Mouse (Mus musculus): Measurements from ENCODE around the gene Fam174b. TPM values are rescaled to one million over a fixed set of nuclear protein-coding genes. Genes with fewer than 3 reads are reported as not detected.

Gene Fam174b
- polyA plus RNA-seq, 1 experiment = 17.6 TPM

DNA sequence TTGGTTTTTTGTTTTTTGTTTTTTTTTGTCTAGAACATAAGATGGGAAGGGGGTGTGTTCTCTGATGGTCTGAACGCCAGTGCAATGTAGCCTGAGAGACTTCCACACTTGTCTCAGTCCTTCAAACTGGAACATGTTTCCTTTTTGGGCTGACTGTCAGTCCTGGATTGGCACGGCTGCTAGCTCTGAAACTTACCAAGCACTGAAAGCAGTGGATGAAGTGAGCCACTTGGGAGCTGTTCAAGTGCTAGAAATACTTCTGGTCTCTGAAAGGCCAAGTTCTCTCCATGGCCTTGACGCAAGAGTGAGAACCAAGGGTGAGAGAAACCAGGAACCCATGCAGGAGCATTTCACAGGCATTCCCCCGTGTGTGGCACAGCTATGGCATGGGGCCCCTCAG is 29.1 kb downstream of the Fam174b start:
- Histone ChIP-seq H3K27me3 (ENCODE audit: control insufficient read depth, insufficient read depth, low read length) (no peaks in the 10 kb centered on the region), H3K36me3 (ENCODE audit: control insufficient read depth, insufficient read depth, low read length) (no peaks in the 10 kb centered on the region), H3K4me3 (ENCODE audit: low read depth, low read length) (no peak overlapping the region), H3K27ac (ENCODE audit: insufficient read depth, low read depth, low read length) (no peak overlapping the region), H3K4me1 (ENCODE audit: control insufficient read depth, insufficient read depth, insufficient read length, low read length) (no peaks in the 10 kb centered on the region)
- TF ChIP-seq POLR2A (IDR thresholded peaks at IDR 0.05; ENCODE audit: low read depth, low read length) = no peak
- no peak for TF ChIP-seq CTCF (IDR thresholded peaks at IDR 0.05; ENCODE audit: extremely low read depth, insufficient read length, insufficient replicate concordance, low read depth, low read length)
- WGBS = 90% methylated on average over 4 of the region's 4 CpGs

DNA sequence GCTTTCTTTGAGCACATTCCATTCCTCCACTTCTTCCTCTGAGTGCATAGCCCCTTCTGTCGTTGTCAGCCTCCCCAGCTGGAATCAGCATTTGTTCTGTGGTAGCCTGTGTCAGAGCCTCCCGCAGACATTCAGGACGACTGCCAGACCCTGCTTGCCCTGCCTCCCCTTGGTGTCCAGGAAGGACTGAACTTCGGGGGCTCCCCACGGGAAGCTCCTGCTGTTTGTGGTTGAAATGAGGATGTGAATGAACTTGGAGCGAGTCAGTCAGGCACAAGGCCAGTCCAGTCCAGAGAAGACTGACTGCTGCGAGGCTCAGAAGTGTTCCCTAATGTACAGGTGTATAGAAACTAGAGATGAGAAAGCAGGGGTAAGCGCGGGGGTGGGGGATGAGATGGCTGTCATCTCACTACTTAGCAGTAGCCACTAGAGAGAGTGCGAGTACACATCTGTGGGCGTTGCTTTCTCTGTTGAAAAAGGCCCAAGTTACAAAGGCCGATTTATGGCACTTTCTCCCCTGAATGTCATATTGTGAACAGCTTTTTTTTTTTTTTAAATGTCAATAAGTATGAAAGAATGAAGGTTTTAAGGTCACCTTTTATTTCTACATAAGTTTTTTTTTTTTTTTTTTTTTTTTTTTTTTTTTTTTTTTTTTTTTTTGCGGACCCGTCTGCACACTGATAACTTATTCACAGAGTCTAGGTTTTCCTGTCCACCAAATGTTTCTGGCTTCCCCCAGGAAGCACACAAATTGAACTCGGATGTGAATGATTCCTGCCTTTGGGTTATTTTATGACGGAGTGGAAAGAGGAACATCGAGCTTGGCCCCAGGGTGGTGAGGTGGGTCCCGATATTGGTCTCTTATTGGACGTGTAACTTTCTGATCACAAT is 31.5 kb downstream of the Fam174b start:
- H3K36me3 ChIP-seq (ENCODE audit: control insufficient read depth, insufficient read depth, low read length) = no peaks in the 10 kb centered on the region
- no peak overlapping the region for H3K4me3 ChIP-seq (ENCODE audit: low read depth, low read length)
- no peaks in the 10 kb centered on the region for H3K4me1 ChIP-seq (ENCODE audit: control insufficient read depth, insufficient read depth, insufficient read length, low read length)
- no peak for TF ChIP-seq CTCF (IDR thresholded peaks at IDR 0.05; ENCODE audit: extremely low read depth, insufficient read length, insufficient replicate concordance, low read depth, low read length)
- no peak for TF ChIP-seq POLR2A (IDR thresholded peaks at IDR 0.05; ENCODE audit: low read depth, low read length)
- H3K27ac ChIP-seq (ENCODE audit: insufficient read depth, low read depth, low read length) = no peak overlapping the region
- H3K27me3 ChIP-seq (ENCODE audit: control insufficient read depth, insufficient read depth, low read length) = no peaks in the 10 kb centered on the region
- WGBS = 59% methylated on average over 19 of the region's 19 CpGs

- Histone ChIP-seq H3K27ac (ENCODE audit: insufficient read depth, low read depth, low read length) (no peak overlapping the region), H3K36me3 (ENCODE audit: control insufficient read depth, insufficient read depth, low read length) (no peaks in the 10 kb centered on the region), H3K4me3 (ENCODE audit: low read depth, low read length) (no peak overlapping the region), H3K4me1 (ENCODE audit: control insufficient read depth, insufficient read depth, insufficient read length, low read length) (no peaks in the 10 kb centered on the region), H3K27me3 (ENCODE audit: control insufficient read depth, insufficient read depth, low read length) (no peaks in the 10 kb centered on the region)
- TF ChIP-seq POLR2A (IDR thresholded peaks at IDR 0.05; ENCODE audit: low read depth, low read length) (no peak), CTCF (IDR thresholded peaks at IDR 0.05; ENCODE audit: extremely low read depth, insufficient read length, insufficient replicate concordance, low read depth, low read length) (no peak)
- WGBS = 70% methylated on average over 14 of the region's 14 CpGs
Measured at GRCm38 (mm10) chr7:73772275-73772765, 32.2 kb downstream of the Fam174b start.

- Histone ChIP-seq H3K27me3 (ENCODE audit: control insufficient read depth, insufficient read depth, low read length) (no peaks in the 10 kb centered on the region), H3K27ac (ENCODE audit: insufficient read depth, low read depth, low read length) (no peak overlapping the region), H3K4me1 (ENCODE audit: control insufficient read depth, insufficient read depth, insufficient read length, low read length) (no peaks in the 10 kb centered on the region), H3K36me3 (ENCODE audit: control insufficient read depth, insufficient read depth, low read length) (no peaks in the 10 kb centered on the region), H3K4me3 (ENCODE audit: low read depth, low read length) (no peak overlapping the region)
- 82% methylated on average over 9 of the region's 9 CpGs for whole genome bisulfite sequencing
- TF ChIP-seq POLR2A (IDR thresholded peaks at IDR 0.05; ENCODE audit: low read depth, low read length) = no peak
- TF ChIP-seq CTCF (IDR thresholded peaks at IDR 0.05; ENCODE audit: extremely low read depth, insufficient read length, insufficient replicate concordance, low read depth, low read length) = no peak
Measured at GRCm38 (mm10) chr7:73774781-73775180, 34.7 kb downstream of the Fam174b start.

- 76% methylated on average over 3 of the region's 3 CpGs for WGBS
- no peak overlapping the region for H3K27ac ChIP-seq (ENCODE audit: insufficient read depth, low read depth, low read length)
- H3K4me3 ChIP-seq (ENCODE audit: low read depth, low read length) = no peak overlapping the region
- no peaks in the 10 kb centered on the region for H3K4me1 ChIP-seq (ENCODE audit: control insufficient read depth, insufficient read depth, insufficient read length, low read length)
- no peaks in the 10 kb centered on the region for H3K36me3 ChIP-seq (ENCODE audit: control insufficient read depth, insufficient read depth, low read length)
- H3K27me3 ChIP-seq (ENCODE audit: control insufficient read depth, insufficient read depth, low read length) = no peaks in the 10 kb centered on the region
- TF ChIP-seq CTCF (IDR thresholded peaks at IDR 0.05; ENCODE audit: extremely low read depth, insufficient read length, insufficient replicate concordance, low read depth, low read length) (no peak), POLR2A (IDR thresholded peaks at IDR 0.05; ENCODE audit: low read depth, low read length) (no peak)
Measured at GRCm38 (mm10) chr7:73777777-73778176, 37.7 kb downstream of the Fam174b start.

DNA sequence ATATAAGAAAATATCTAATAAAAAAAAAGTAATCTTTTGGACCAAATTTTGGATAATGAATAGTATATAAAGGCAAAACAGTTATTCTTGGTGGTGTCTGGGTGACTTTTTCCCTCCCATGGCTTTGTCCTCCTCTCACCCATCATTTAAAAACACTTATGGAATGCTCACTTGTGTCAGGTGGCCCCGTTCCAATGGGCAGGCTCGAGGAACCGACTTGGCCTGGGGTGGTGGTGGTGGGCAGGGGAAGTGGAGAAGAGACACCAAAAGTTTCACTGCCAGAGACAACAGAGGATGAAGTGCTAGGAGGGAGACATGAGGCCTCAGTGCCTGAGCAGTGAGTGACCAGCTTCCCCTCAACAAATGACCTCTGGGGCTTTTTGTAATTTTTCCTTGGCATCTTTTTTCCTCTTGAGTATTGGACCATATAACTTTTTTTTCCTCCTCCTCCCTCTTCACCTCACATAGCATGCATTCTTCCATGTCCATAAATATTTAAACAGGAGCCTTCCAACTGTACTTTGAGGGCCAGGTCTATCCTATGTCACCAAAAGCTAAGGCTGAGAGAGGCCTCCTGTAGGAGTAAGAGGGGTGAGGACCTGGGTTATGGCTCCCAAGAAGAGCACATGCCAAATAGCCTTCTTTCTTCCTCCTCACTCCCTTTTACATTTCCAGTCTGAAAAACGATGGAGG is 44.8 kb downstream of the Fam174b start:
- Histone ChIP-seq H3K27ac (ENCODE audit: insufficient read depth, low read depth, low read length) (no peak overlapping the region), H3K4me3 (ENCODE audit: low read depth, low read length) (no peak overlapping the region), H3K36me3 (ENCODE audit: control insufficient read depth, insufficient read depth, low read length) (no peaks in the 10 kb centered on the region), H3K27me3 (ENCODE audit: control insufficient read depth, insufficient read depth, low read length) (no peaks in the 10 kb centered on the region), H3K4me1 (ENCODE audit: control insufficient read depth, insufficient read depth, insufficient read length, low read length) (no peaks in the 10 kb centered on the region)
- TF ChIP-seq CTCF (IDR thresholded peaks at IDR 0.05; ENCODE audit: extremely low read depth, insufficient read length, insufficient replicate concordance, low read depth, low read length) = no peak
- TF ChIP-seq POLR2A (IDR thresholded peaks at IDR 0.05; ENCODE audit: low read depth, low read length) = no peak
- WGBS = 80% methylated on average over 4 of the region's 4 CpGs

DNA sequence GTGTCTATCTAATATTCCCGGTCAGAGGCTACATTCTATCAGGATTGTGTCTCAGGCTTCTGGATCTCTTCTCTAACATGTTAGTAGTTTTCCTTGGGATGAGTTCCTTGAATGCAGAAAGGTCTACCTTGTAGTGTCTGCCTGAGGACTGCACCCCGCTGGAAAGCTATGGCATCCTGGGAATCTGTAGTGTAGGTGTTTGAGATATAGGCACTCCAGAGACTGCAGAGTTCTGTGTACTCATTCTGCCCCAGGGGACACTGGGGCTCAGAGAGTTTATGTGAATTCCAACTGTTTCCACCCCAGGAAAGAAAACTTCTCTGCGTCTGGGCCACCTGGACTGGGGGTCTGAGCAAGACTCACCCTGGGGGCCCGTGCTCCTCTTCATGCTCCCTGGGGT is 45.7 kb downstream of the Fam174b start:
- WGBS = 87% methylated on average over 4 of the region's 4 CpGs
- Histone ChIP-seq H3K4me3 (ENCODE audit: low read depth, low read length) (no peak overlapping the region), H3K4me1 (ENCODE audit: control insufficient read depth, insufficient read depth, insufficient read length, low read length) (no peaks in the 10 kb centered on the region), H3K27me3 (ENCODE audit: control insufficient read depth, insufficient read depth, low read length) (no peaks in the 10 kb centered on the region), H3K27ac (ENCODE audit: insufficient read depth, low read depth, low read length) (no peak overlapping the region), H3K36me3 (ENCODE audit: control insufficient read depth, insufficient read depth, low read length) (no peaks in the 10 kb centered on the region)
- no peak for TF ChIP-seq POLR2A (IDR thresholded peaks at IDR 0.05; ENCODE audit: low read depth, low read length)
- TF ChIP-seq CTCF (IDR thresholded peaks at IDR 0.05; ENCODE audit: extremely low read depth, insufficient read length, insufficient replicate concordance, low read depth, low read length) = no peak
